Mouse (Mus musculus) embryonic facial prominence, embryonic 13.5 days (tissue): ENCODE results near the gene 6030452D12Rik. TPM values are rescaled to one million over a fixed set of nuclear protein-coding genes. Genes with fewer than 3 reads are reported as not detected.

Source experiments
- ATAC-seq: fragments of 200-750 bp; cut with Nextera tagmentation; 2 replicates; pipeline ENCODE4 v1.8.0; 2017; ENCODE audit warnings: low read depth; ENCODE audit not compliant: insufficient number of reproducible peaks, insufficient read depth, low FRiP score, low TSS enrichment
- H3K27ac ChIP-seq: fragments of 300-500 bp; sonication (generic); 2 replicates; pipeline ENCODE4 v1.5.1; 2015; ENCODE audit warnings: moderate library complexity, mild to moderate bottlenecking, inconsistent platforms
- H3K27me3 ChIP-seq: fragments of 300-500 bp; sonication (generic); 2 replicates; pipeline ENCODE4 v1.6.1; 2015; ENCODE audit warnings: mild to moderate bottlenecking, inconsistent platforms
- H3K36me3 ChIP-seq: fragments of 300-500 bp; sonication (generic); 2 replicates; pipeline ENCODE4 v1.6.1; 2015; ENCODE audit warnings: mild to moderate bottlenecking, inconsistent platforms
- H3K4me1 ChIP-seq: fragments of 300-500 bp; sonication (generic); 2 replicates; pipeline ENCODE4 v1.6.1; 2015; ENCODE audit warnings: inconsistent platforms
- H3K4me2 ChIP-seq: fragments of 300-500 bp; sonication (generic); 2 replicates; pipeline ENCODE4 v1.6.1; 2015; ENCODE audit warnings: moderate library complexity, mild to moderate bottlenecking, inconsistent platforms
- H3K4me3 ChIP-seq: fragments of 300-500 bp; sonication (generic); 2 replicates; pipeline ENCODE4 v1.5.1; 2015; ENCODE audit warnings: mild to moderate bottlenecking, inconsistent platforms
- H3K9ac ChIP-seq: fragments of 300-500 bp; sonication (generic); 2 replicates; pipeline ENCODE4 v1.6.1; 2015; ENCODE audit warnings: mild to moderate bottlenecking, inconsistent platforms
- H3K9me3 ChIP-seq: fragments of 300-500 bp; sonication (generic); 2 replicates; pipeline ENCODE4 v1.6.1; 2016; ENCODE audit warnings: inconsistent platforms
- WGBS: fragments of 180-500 bp; shearing (Covaris S2); methylation state at CpG from one replicate; pipeline ENCODE4 v1.1.7; 2015; ENCODE audit warnings: mixed read lengths; 5-methylcytosine and 5-hydroxymethylcytosine counted together
- polyA plus RNA-seq: library from polyadenylated mRNA; unstranded; fragments of >200 nt; fragmentation: Nextera tagmentation; extraction: Ambion mirVana; gene quantifications from 2 replicates; pipeline ENCODE4 v1.2.1, GENCODE M21; 2015

6030452D12Rik gene
- polyA plus RNA-seq, 1 experiment from 2014 or later, result not detected

GRCm38 (mm10) chr8:106507761-106508331, 7.5 kb downstream of the 6030452D12Rik start:
- under 1% methylated on average over 30 of the region's 30 CpGs for WGBS
- ATAC-seq, result peak; percentile 34; the same call in 1 of the 2 replicates
- peaks cover 57% of the 10 kb centered on the region for H3K4me1 ChIP-seq

GRCm38 (mm10) chr8:106508456-106508855, 8.1 kb downstream of the 6030452D12Rik start:
- peak overlapping the region; percentile 79 for H3K4me2 ChIP-seq
- H3K27ac ChIP-seq, result peak overlapping the region; percentile 71; the same call in 1 of the 2 replicates
- 19% methylated on average over 3 of the region's 3 CpGs for WGBS
- H3K4me1 ChIP-seq, result peaks cover 60% of the 10 kb centered on the region
- peak overlapping the region; percentile 65 for H3K9ac ChIP-seq
- H3K9me3 ChIP-seq, result no peaks in the 10 kb centered on the region
- no peak for ATAC-seq
- no peaks in the 10 kb centered on the region for H3K36me3 ChIP-seq
- peak overlapping the region; percentile 39; the same call in 1 of the 2 replicates for H3K4me3 ChIP-seq
- H3K27me3 ChIP-seq, result peaks cover 41% of the 10 kb centered on the region

More at GRCm38 (mm10) chr8:106507761-106508331, 7.5 kb downstream of the 6030452D12Rik start:
- H3K4me2 ChIP-seq, result peak overlapping the region; percentile 79
- H3K9me3 ChIP-seq, result no peaks in the 10 kb centered on the region
- H3K9ac ChIP-seq, result peak overlapping the region; percentile 65
- H3K27me3 ChIP-seq, result peaks cover 41% of the 10 kb centered on the region
- no peaks in the 10 kb centered on the region for H3K36me3 ChIP-seq
- H3K4me3 ChIP-seq, result peak overlapping the region; percentile 39
- peak overlapping the region; percentile 71 for H3K27ac ChIP-seq

- Histone ChIP-seq H3K4me3 (no peak overlapping the region), H3K4me1 (peaks cover 60% of the 10 kb centered on the region), H3K36me3 (no peaks in the 10 kb centered on the region), H3K27me3 (peaks cover 41% of the 10 kb centered on the region), H3K4me2 (no peak overlapping the region), H3K9ac (no peak overlapping the region), H3K27ac (no peak overlapping the region), H3K9me3 (no peaks in the 10 kb centered on the region)
- 49% methylated on average over 8 of the region's 8 CpGs for WGBS
- ATAC-seq, result no peak
Observed at GRCm38 (mm10) chr8:106509079-106509780, 8.9 kb downstream of the 6030452D12Rik start.

GRCm38 (mm10) chr8:106510365-106510975, 10.1 kb downstream of the 6030452D12Rik start, which contains the start of gene Cdh3:
Cdh3 (plus strand) TSS chr8:106510891.
- WGBS, result 1% methylated on average over 34 of the region's 34 CpGs
- H3K9me3 ChIP-seq, result no peaks in the 10 kb centered on the region
- peaks cover 54% of the 10 kb centered on the region for H3K4me1 ChIP-seq
- H3K9ac ChIP-seq, result peak within 1 kb of the TSS; percentile 69
- ATAC-seq, result peak; percentile 77
- H3K36me3 ChIP-seq, result no peaks in the 10 kb centered on the region
- peak within 1 kb of the TSS; percentile 71 for H3K27ac ChIP-seq
- H3K27me3 ChIP-seq, result peaks cover 41% of the 10 kb centered on the region
- peak within 1 kb of the TSS; percentile 53 for H3K4me3 ChIP-seq
- peak within 1 kb of the TSS; percentile 74 for H3K4me2 ChIP-seq

- Histone ChIP-seq H3K9ac (peak overlapping the region; percentile 69), H3K4me2 (peak overlapping the region; percentile 74), H3K27me3 (peaks cover 41% of the 10 kb centered on the region), H3K9me3 (no peaks in the 10 kb centered on the region), H3K36me3 (no peaks in the 10 kb centered on the region), H3K4me1 (peaks cover 50% of the 10 kb centered on the region), H3K27ac (peak overlapping the region; percentile 71), H3K4me3 (peak overlapping the region; percentile 53)
- WGBS, result under 1% methylated on average over 22 of the region's 22 CpGs
- ATAC-seq, result 0 out of 2 replicates have a peak, but pooled peaks have one; percentile 5
Observed at GRCm38 (mm10) chr8:106511065-106511501, 10.8 kb downstream of the 6030452D12Rik start.

GRCm38 (mm10) chr8:106511531-106512041, 11.3 kb downstream of the 6030452D12Rik start:
- Histone ChIP-seq H3K4me3 (peak overlapping the region; percentile 53), H3K36me3 (no peaks in the 10 kb centered on the region), H3K4me1 (peaks cover 50% of the 10 kb centered on the region), H3K9ac (peak overlapping the region; percentile 69), H3K27me3 (peaks cover 41% of the 10 kb centered on the region), H3K27ac (peak overlapping the region; percentile 71), H3K9me3 (no peaks in the 10 kb centered on the region), H3K4me2 (peak overlapping the region; percentile 74)
- under 1% methylated on average over 29 of the region's 30 CpGs for WGBS
- peak; percentile 33; the same call in 1 of the 2 replicates for ATAC-seq

- WGBS, result 32% methylated on average over 7 of the region's 7 CpGs
- H3K9ac ChIP-seq, result peak overlapping the region; percentile 69; the same call in 1 of the 2 replicates
- H3K4me1 ChIP-seq, result peaks cover 46% of the 10 kb centered on the region
- peak overlapping the region; percentile 74 for H3K4me2 ChIP-seq
- H3K36me3 ChIP-seq, result no peaks in the 10 kb centered on the region
- ATAC-seq, result no peak
- peak overlapping the region; percentile 53 for H3K4me3 ChIP-seq
- H3K27me3 ChIP-seq, result peaks cover 33% of the 10 kb centered on the region
- peak overlapping the region; percentile 22; the same call in 1 of the 2 replicates for H3K27ac ChIP-seq
- H3K9me3 ChIP-seq, result no peaks in the 10 kb centered on the region
Observed at GRCm38 (mm10) chr8:106512475-106513150, 12.3 kb downstream of the 6030452D12Rik start.

GRCm38 (mm10) chr8:106515946-106516479, 15.7 kb downstream of the 6030452D12Rik start:
- peaks cover 9% of the 10 kb centered on the region for H3K27me3 ChIP-seq
- no peaks in the 10 kb centered on the region for H3K36me3 ChIP-seq
- H3K4me1 ChIP-seq, result peaks cover 39% of the 10 kb centered on the region
- no peak overlapping the region for H3K27ac ChIP-seq
- no peak for ATAC-seq
- H3K4me2 ChIP-seq, result no peak overlapping the region
- H3K4me3 ChIP-seq, result no peak overlapping the region
- H3K9me3 ChIP-seq, result no peaks in the 10 kb centered on the region
- H3K9ac ChIP-seq, result no peak overlapping the region
- 24% methylated on average over 1 of the region's 1 CpGs for WGBS

- H3K4me2 ChIP-seq, result no peak overlapping the region
- peaks cover 38% of the 10 kb centered on the region for H3K4me1 ChIP-seq
- H3K27ac ChIP-seq, result no peak overlapping the region
- H3K9me3 ChIP-seq, result no peaks in the 10 kb centered on the region
- H3K4me3 ChIP-seq, result no peak overlapping the region
- H3K27me3 ChIP-seq, result peaks cover 4% of the 10 kb centered on the region; the same call in 1 of the 2 replicates
- H3K9ac ChIP-seq, result no peak overlapping the region
- H3K36me3 ChIP-seq, result no peaks in the 10 kb centered on the region
- ATAC-seq, result no peak
- 67% methylated on average over 2 of the region's 2 CpGs for WGBS
Observed at GRCm38 (mm10) chr8:106516581-106516980, 16.3 kb downstream of the 6030452D12Rik start.

GRCm38 (mm10) chr8:106518763-106519162, 18.4 kb downstream of the 6030452D12Rik start:
- Histone ChIP-seq H3K9me3 (no peaks in the 10 kb centered on the region), H3K4me3 (no peak overlapping the region), H3K36me3 (no peaks in the 10 kb centered on the region), H3K27ac (peak overlapping the region; percentile 5; the same call in 1 of the 2 replicates), H3K4me2 (no peak overlapping the region), H3K27me3 (no peaks in the 10 kb centered on the region), H3K4me1 (peaks cover 35% of the 10 kb centered on the region), H3K9ac (no peak overlapping the region)
- 17% methylated on average over 3 of the region's 3 CpGs for WGBS
- ATAC-seq, result no peak
